Mouse (Mus musculus) embryonic facial prominence, embryonic 15.5 days (tissue): ENCODE results near the gene Cdh18. TPM values are rescaled to one million over a fixed set of nuclear protein-coding genes. Genes with fewer than 3 reads are reported as not detected.
"Not testable (repeated sequence)": the region's sequence is repeated elsewhere in the genome, so short reads cannot be mapped to it uniquely, and the experiment has no call there.

Experiments
- ATAC-seq: fragments of 200-750 bp; cut with Nextera tagmentation; 2 replicates; pipeline ENCODE4 v1.8.0; 2017; ENCODE audit warnings: low read depth, moderate TSS enrichment; ENCODE audit not compliant: insufficient number of reproducible peaks, low FRiP score, low TSS enrichment
- H3K27ac ChIP-seq: fragments of 300-500 bp; sonication (generic); replicated peaks from 2 replicates; pipeline ENCODE4 v1.5.1; 2015; ENCODE audit warnings: mild to moderate bottlenecking, inconsistent platforms
- H3K27me3 ChIP-seq: fragments of 300-500 bp; sonication (generic); 2 replicates; pipeline ENCODE4 v1.6.1; 2015; ENCODE audit warnings: inconsistent platforms
- H3K36me3 ChIP-seq: fragments of 300-500 bp; sonication (generic); 2 replicates; pipeline ENCODE4 v1.6.1; 2015; ENCODE audit warnings: mild to moderate bottlenecking, inconsistent platforms
- H3K4me1 ChIP-seq: fragments of 300-500 bp; sonication (generic); 2 replicates; pipeline ENCODE4 v1.6.1; 2015; ENCODE audit warnings: inconsistent platforms
- H3K4me2 ChIP-seq: fragments of 300-500 bp; sonication (generic); replicated peaks from 2 replicates; pipeline ENCODE4 v1.6.1; 2015; ENCODE audit warnings: mild to moderate bottlenecking, inconsistent platforms
- H3K4me3 ChIP-seq: fragments of 300-500 bp; sonication (generic); replicated peaks from 2 replicates; pipeline ENCODE4 v1.5.1; 2015; ENCODE audit warnings: mild to moderate bottlenecking, inconsistent platforms
- H3K9ac ChIP-seq: fragments of 300-500 bp; sonication (generic); 2 replicates; pipeline ENCODE4 v1.6.1; 2015; ENCODE audit warnings: inconsistent platforms
- H3K9me3 ChIP-seq: fragments of 300-500 bp; sonication (generic); replicated peaks from 2 replicates; pipeline ENCODE4 v1.6.1; 2016; ENCODE audit warnings: inconsistent platforms
- WGBS: fragments of 180-500 bp; shearing (Covaris S2); methylation state at CpG from one replicate; pipeline ENCODE4 v1.1.7; 2015; 5-methylcytosine and 5-hydroxymethylcytosine counted together
- polyA plus RNA-seq: library from polyadenylated mRNA; unstranded; fragments of >200 nt; fragmentation: Nextera tagmentation; extraction: Ambion mirVana; gene quantifications from 2 replicates; pipeline ENCODE4 v1.2.1, GENCODE M21; 2015

Cdh18 gene
- polyA plus RNA-seq, 1 experiment from 2014 or later, result 2.1 TPM

DNA sequence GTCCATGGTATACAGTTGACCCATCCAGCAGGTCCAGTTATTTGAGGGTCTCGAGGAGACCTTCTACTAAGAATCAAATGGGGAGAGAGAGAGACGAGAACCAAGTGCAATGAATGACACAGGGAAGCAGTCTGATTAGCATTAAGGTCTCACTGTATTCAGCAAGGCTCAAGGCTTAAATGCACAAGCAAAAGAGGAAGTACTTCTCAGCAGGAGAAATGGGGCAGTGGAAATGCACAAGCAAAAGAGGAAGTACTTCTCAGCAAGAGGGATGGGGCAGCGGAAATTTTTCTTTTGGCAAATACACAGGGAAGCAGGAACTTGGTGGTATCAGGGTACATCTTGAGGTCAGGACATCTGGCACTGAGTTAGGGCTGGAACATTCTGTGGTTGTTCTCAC lies 217.8 kb downstream of the Cdh18 start:
- H3K9ac ChIP-seq, H3K4me2 ChIP-seq, H3K36me3 ChIP-seq, H3K4me1 ChIP-seq, H3K27ac ChIP-seq, H3K9me3 ChIP-seq, H3K27me3 ChIP-seq, H3K4me3 ChIP-seq, ATAC-seq: not testable (repeated sequence)
- WGBS, result 92% methylated on average over 3 of the region's 3 CpGs

- no peak overlapping the region for H3K27ac ChIP-seq
- WGBS, result 89% methylated on average over 4 of the region's 4 CpGs
- H3K36me3 ChIP-seq, result no peaks in the 10 kb centered on the region
- ATAC-seq, result no peak
- H3K4me3 ChIP-seq, result no peak overlapping the region
- H3K9me3 ChIP-seq, result no peaks in the 10 kb centered on the region
- H3K4me1 ChIP-seq, result no peaks in the 10 kb centered on the region
- H3K9ac ChIP-seq, result no peak overlapping the region
- no peaks in the 10 kb centered on the region for H3K27me3 ChIP-seq
- no peak overlapping the region for H3K4me2 ChIP-seq
Measured at GRCm38 (mm10) chr15:22776346-22776745, 227.5 kb downstream of the Cdh18 start.

GRCm38 (mm10) chr15:22789696-22790095 lies 240.9 kb downstream of the Cdh18 start:
- no peak overlapping the region for H3K4me3 ChIP-seq
- H3K4me1 ChIP-seq, result no peaks in the 10 kb centered on the region
- H3K4me2 ChIP-seq, result no peak overlapping the region
- 76% methylated on average over 6 of the region's 6 CpGs for WGBS
- H3K9me3 ChIP-seq, result no peaks in the 10 kb centered on the region
- H3K27ac ChIP-seq, result no peak overlapping the region
- no peaks in the 10 kb centered on the region for H3K27me3 ChIP-seq
- no peak overlapping the region for H3K9ac ChIP-seq
- ATAC-seq, result no peak
- H3K36me3 ChIP-seq, result no peaks in the 10 kb centered on the region

DNA sequence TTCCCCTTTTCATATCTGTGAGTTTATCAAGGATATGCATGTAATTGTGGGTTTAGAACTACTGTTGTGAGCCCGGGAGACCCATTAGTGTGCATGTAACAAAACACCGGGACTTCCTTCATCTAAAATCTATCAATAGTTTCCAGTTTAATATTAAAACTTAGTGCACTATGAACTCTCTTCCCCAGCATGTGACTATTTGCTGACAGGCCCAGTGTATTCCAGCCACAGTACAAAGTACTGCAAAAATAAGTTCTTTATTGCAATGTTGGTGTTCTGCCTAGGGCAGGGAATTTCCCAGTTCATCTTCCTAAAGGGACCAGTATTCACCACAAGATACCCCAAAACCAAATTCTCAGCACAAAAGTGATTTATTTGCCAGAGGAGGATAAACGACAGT lies 243.0 kb downstream of the Cdh18 start:
- Histone ChIP-seq H3K4me3 (no peak overlapping the region), H3K36me3 (no peaks in the 10 kb centered on the region), H3K27me3 (no peaks in the 10 kb centered on the region), H3K9me3 (no peaks in the 10 kb centered on the region), H3K27ac (no peak overlapping the region), H3K9ac (no peak overlapping the region), H3K4me1 (no peaks in the 10 kb centered on the region), H3K4me2 (no peak overlapping the region)
- no peak for ATAC-seq
- WGBS, result 84% methylated on average over 3 of the region's 3 CpGs

GRCm38 (mm10) chr15:22833127-22833526 lies 284.3 kb downstream of the Cdh18 start:
- Histone ChIP-seq H3K4me2 (no peak overlapping the region), H3K27ac (no peak overlapping the region), H3K9ac (no peak overlapping the region), H3K9me3 (no peaks in the 10 kb centered on the region), H3K4me1 (no peaks in the 10 kb centered on the region), H3K4me3 (no peak overlapping the region), H3K36me3 (no peaks in the 10 kb centered on the region), H3K27me3 (no peaks in the 10 kb centered on the region)
- ATAC-seq, result no peak

DNA sequence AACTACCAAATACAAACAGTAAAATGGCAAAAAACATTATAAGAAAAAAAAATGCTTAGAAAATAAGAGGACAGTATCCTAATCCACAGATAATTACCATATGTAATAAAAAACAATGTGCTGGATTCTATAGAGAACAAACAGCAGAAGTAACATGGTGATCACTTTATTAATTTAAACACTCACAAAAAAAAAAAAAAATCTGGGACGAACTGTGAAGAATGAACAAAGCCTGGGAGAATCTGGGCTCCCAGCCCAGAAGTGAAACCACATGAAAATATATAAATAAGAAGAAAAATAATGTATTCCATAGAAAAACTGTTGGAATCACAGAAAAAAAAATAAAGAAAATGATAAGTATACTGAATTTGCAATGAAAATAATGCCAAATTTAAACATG lies 288.4 kb downstream of the Cdh18 start:
- Histone ChIP-seq H3K9ac (no peak overlapping the region), H3K36me3 (no peaks in the 10 kb centered on the region), H3K27me3 (no peaks in the 10 kb centered on the region), H3K4me2 (no peak overlapping the region), H3K9me3 (no peaks in the 10 kb centered on the region), H3K4me1 (no peaks in the 10 kb centered on the region), H3K4me3 (no peak overlapping the region), H3K27ac (no peak overlapping the region)
- WGBS, result 28% methylated on average over 1 of the region's 1 CpGs
- ATAC-seq, result no peak

GRCm38 (mm10) chr15:22857704-22858103 lies 308.9 kb downstream of the Cdh18 start:
- Histone ChIP-seq H3K4me2 (no peak overlapping the region), H3K27ac (no peak overlapping the region), H3K4me1 (no peaks in the 10 kb centered on the region), H3K9me3 (no peaks in the 10 kb centered on the region), H3K27me3 (no peaks in the 10 kb centered on the region), H3K36me3 (no peaks in the 10 kb centered on the region), H3K9ac (no peak overlapping the region), H3K4me3 (no peak overlapping the region)
- ATAC-seq, result no peak

DNA sequence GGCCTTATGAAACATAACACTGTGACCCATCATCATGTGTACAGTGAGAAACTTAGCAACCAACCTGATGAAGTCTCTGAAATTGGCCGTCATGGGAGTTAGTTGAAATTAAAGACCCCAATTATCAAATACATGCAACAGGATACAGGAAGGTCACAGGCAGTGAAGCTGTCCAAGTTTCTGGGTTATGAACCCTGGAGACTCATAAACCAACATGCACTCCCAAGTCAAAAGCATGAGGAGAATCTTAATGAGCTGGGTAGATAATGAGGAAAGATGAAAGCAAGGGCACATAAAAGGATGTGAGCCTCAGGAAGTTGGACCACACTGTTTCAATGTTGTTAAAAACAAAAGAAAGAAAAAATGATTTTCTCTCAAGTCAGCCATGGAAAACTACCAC lies 321.9 kb downstream of the Cdh18 start:
- Histone ChIP-seq H3K36me3 (no peaks in the 10 kb centered on the region), H3K4me2 (no peak overlapping the region), H3K9me3 (no peaks in the 10 kb centered on the region), H3K27ac (no peak overlapping the region), H3K27me3 (no peaks in the 10 kb centered on the region), H3K4me3 (no peak overlapping the region), H3K9ac (no peak overlapping the region), H3K4me1 (no peaks in the 10 kb centered on the region)
- 50% methylated on average over 1 of the region's 1 CpGs for WGBS
- ATAC-seq, result no peak

GRCm38 (mm10) chr15:22897724-22898123 lies 348.9 kb downstream of the Cdh18 start:
- H3K4me2 ChIP-seq, result 0 out of 2 replicates have a peak overlapping the region, but pooled peaks have one; percentile 15
- H3K9me3 ChIP-seq, result no peaks in the 10 kb centered on the region
- 23% methylated on average over 4 of the region's 4 CpGs for WGBS
- no peaks in the 10 kb centered on the region; the same call in 1 of the 2 replicates for H3K4me1 ChIP-seq
- H3K27me3 ChIP-seq, result no peaks in the 10 kb centered on the region
- H3K4me3 ChIP-seq, result no peak overlapping the region
- ATAC-seq, result no peak
- H3K9ac ChIP-seq, result no peak overlapping the region
- H3K36me3 ChIP-seq, result no peaks in the 10 kb centered on the region
- no peak overlapping the region for H3K27ac ChIP-seq

DNA sequence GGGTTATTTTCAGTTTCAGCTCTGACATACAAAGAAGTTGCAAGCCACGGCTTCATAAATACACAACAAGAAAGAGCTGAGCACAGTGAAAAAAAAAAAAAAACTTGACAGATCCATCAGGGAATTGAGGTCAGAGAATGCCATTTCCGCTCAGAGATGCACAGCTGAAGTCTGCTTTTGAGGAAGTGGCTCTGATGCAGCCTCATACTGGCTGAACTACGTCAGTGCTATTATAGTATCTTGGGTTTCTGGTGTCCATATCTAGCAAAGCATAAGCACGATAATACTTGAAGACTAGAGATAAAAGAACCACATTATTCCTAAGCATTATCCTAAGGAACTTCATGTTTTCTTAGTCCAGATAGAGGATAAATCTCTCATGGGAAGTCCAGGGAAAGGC lies 349.4 kb downstream of the Cdh18 start:
- Histone ChIP-seq H3K36me3 (no peaks in the 10 kb centered on the region), H3K4me1 (no peaks in the 10 kb centered on the region; the same call in 1 of the 2 replicates), H3K4me3 (no peak overlapping the region), H3K9ac (no peak overlapping the region), H3K27ac (no peak overlapping the region), H3K9me3 (no peaks in the 10 kb centered on the region), H3K27me3 (no peaks in the 10 kb centered on the region), H3K4me2 (0 out of 2 replicates have a peak overlapping the region, but pooled peaks have one; percentile 15)
- 36% methylated on average over 4 of the region's 4 CpGs for WGBS
- ATAC-seq, result no peak

GRCm38 (mm10) chr15:22914444-22914843 lies 365.6 kb downstream of the Cdh18 start:
- no peak overlapping the region for H3K4me3 ChIP-seq
- H3K9me3 ChIP-seq, result no peaks in the 10 kb centered on the region
- no peaks in the 10 kb centered on the region for H3K36me3 ChIP-seq
- H3K9ac ChIP-seq, result no peak overlapping the region
- H3K4me1 ChIP-seq, result no peaks in the 10 kb centered on the region
- no peaks in the 10 kb centered on the region for H3K27me3 ChIP-seq
- no peak overlapping the region for H3K27ac ChIP-seq
- ATAC-seq, result no peak
- no peak overlapping the region for H3K4me2 ChIP-seq

- Histone ChIP-seq H3K27me3 (no peaks in the 10 kb centered on the region), H3K4me3 (no peak overlapping the region), H3K9ac (no peak overlapping the region), H3K9me3 (no peaks in the 10 kb centered on the region), H3K4me2 (no peak overlapping the region), H3K36me3 (no peaks in the 10 kb centered on the region), H3K4me1 (no peaks in the 10 kb centered on the region), H3K27ac (no peak overlapping the region)
- 68% methylated on average over 4 of the region's 4 CpGs for WGBS
- no peak for ATAC-seq
Measured at GRCm38 (mm10) chr15:22934293-22934692, 385.5 kb downstream of the Cdh18 start.
